Mouse (Mus musculus): Measurements from ENCODE around the gene Snrnp48. TPM values are rescaled to one million over a fixed set of nuclear protein-coding genes. Genes with fewer than 3 reads are reported as not detected.
A peak's percentile ranks its signal among the peaks of the same experiment; 100 is the strongest.

The Snrnp48 gene
- polyA plus RNA-seq, 1 experiment from 2014 or later = 47.9 TPM

DNA sequence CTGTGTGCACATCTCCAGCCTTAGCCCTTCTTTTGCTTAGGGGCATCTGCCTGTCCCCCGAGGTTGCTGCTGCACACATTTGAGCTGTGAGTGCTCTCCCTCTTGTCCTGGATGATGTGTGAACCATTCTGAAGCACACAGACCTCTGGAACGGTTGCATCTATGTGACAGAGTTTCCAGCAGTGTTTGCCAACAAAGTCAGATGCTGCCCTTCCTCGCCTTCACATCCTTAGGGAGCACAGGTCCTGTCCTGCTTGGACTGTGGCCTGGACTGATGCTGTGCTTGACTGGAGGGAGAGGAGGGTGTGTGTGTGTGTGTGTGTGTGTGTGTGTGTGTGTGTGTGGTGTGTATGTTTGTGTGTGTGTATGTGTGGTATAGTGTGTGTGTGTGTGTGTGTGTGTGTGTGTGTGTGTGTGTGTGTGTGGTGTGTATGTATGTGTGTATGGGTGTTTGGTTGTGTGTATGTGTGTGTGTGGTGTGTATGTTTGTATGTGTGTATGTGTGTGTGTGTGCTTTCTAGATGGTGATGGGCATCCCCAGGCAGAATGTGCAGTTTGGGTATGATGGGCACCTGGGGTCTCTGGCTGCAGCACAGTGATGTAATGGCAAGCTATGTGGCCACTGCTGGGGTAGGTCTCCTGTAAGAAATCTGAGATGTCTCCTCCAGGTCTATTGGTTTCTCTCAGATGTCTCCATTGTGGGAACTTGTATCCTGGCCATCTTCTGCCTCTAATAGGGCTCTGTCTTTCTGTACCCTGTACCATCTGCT is 28.3 kb downstream of the Snrnp48 start:
- Histone ChIP-seq H3K9ac (replicated peaks; ENCODE audit: low read depth, low read length) (no peak overlapping the region), H3K36me3 (ENCODE audit: control insufficient read depth, insufficient read depth, low read length) (peaks cover 11% of the 10 kb centered on the region; the same call in 1 of the 2 replicates), H3K27me3 (ENCODE audit: control insufficient read depth, insufficient read depth, low read length) (no peaks in the 10 kb centered on the region), H3K4me1 (ENCODE audit: control insufficient read depth, insufficient read depth, low read length) (no peaks in the 10 kb centered on the region), H3K4me2 (replicated peaks; ENCODE audit: low read depth, low read length) (no peak overlapping the region), H3K9me3 (ENCODE audit: control insufficient read depth, low read depth, low read length) (no peaks in the 10 kb centered on the region), H3K27ac (ENCODE audit: low read length) (no peak overlapping the region), H3K4me3 (ENCODE audit: low read depth, low read length) (no peak overlapping the region)
- WGBS = 77% methylated on average over 3 of the region's 3 CpGs
- ATAC-seq (ENCODE audit: insufficient number of reproducible peaks, insufficient read depth, low FRiP score, low read depth) = no peak

DNA sequence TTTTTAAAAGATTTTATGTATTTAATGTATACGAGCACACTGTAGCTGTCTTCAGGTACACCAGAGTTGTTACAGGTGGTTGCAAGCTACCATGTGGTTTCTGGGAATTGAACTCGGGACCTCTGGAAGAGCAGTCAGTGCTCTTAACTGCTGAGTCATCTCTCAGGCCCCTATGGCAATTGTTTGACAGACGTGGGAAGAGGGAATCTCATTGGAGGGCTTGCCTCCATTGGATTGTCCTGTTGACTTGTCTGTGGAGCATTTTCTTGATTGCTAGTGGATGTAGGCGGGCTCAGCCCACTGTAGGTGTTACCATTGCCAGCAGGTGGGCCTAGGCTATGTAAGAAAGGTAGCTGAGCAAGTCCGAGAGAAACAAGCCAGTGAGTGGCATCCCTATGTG is 29.9 kb downstream of the Snrnp48 start:
- Histone ChIP-seq H3K27me3 (ENCODE audit: control insufficient read depth, insufficient read depth, low read length) (no peaks in the 10 kb centered on the region), H3K4me2 (replicated peaks; ENCODE audit: low read depth, low read length) (no peak overlapping the region), H3K4me3 (ENCODE audit: low read depth, low read length) (no peak overlapping the region), H3K9ac (replicated peaks; ENCODE audit: low read depth, low read length) (no peak overlapping the region), H3K9me3 (ENCODE audit: control insufficient read depth, low read depth, low read length) (no peaks in the 10 kb centered on the region), H3K36me3 (ENCODE audit: control insufficient read depth, insufficient read depth, low read length) (no peaks in the 10 kb centered on the region), H3K27ac (ENCODE audit: low read length) (no peak overlapping the region), H3K4me1 (ENCODE audit: control insufficient read depth, insufficient read depth, low read length) (no peaks in the 10 kb centered on the region)
- ATAC-seq (ENCODE audit: insufficient number of reproducible peaks, insufficient read depth, low FRiP score, low read depth) = no peak
- 67% methylated on average over 5 of the region's 5 CpGs for WGBS

DNA sequence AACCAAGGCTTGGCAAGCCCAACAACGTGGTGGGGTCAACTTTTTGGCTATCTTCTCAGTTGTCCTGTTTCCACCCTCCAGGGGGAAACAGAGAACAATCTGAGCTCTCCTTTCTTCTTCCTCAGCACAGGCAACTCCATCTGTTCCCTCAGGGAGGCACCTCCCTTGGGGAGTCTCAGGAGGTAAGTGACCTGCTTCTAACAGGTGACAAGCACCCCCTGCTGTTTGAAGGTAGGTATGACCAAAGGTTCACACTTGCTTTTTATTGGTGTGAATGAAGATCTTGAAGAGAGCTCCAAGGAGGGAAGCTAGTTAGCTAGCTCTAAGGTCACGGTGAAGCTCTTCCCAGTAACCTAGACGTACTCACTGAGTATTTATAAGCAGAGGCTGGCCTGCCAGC is 30.6 kb downstream of the Snrnp48 start:
- ATAC-seq (ENCODE audit: insufficient number of reproducible peaks, insufficient read depth, low FRiP score, low read depth) = no peak
- Histone ChIP-seq H3K9ac (replicated peaks; ENCODE audit: low read depth, low read length) (no peak overlapping the region), H3K36me3 (ENCODE audit: control insufficient read depth, insufficient read depth, low read length) (no peaks in the 10 kb centered on the region), H3K4me2 (replicated peaks; ENCODE audit: low read depth, low read length) (no peak overlapping the region), H3K4me1 (ENCODE audit: control insufficient read depth, insufficient read depth, low read length) (no peaks in the 10 kb centered on the region), H3K27ac (ENCODE audit: low read length) (no peak overlapping the region), H3K4me3 (ENCODE audit: low read depth, low read length) (no peak overlapping the region), H3K9me3 (ENCODE audit: control insufficient read depth, low read depth, low read length) (no peaks in the 10 kb centered on the region), H3K27me3 (ENCODE audit: control insufficient read depth, insufficient read depth, low read length) (no peaks in the 10 kb centered on the region)
- 71% methylated on average over 3 of the region's 3 CpGs for WGBS

DNA sequence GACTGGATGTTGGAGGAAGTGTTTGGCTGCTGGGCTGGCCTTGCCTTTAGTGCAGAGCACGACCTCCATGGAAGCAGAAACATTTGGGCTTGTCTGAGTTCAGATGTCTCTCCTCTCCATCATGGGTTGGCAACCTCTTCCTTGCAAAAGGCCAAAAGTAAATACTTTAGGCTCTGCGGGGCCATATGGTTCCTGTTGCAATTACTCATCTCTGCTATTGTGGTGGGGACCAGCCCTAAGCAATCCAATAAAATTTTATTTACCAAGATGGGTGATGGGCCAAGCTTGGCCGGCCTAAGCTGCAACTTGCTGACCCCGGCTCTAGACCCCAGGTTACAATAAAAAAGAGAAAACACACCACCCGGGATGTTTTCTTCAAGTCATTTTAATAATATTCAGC is 43.4 kb downstream of the Snrnp48 start:
- no peak overlapping the region for H3K27ac ChIP-seq (ENCODE audit: low read length)
- no peaks in the 10 kb centered on the region for H3K9me3 ChIP-seq (ENCODE audit: control insufficient read depth, low read depth, low read length)
- H3K9ac ChIP-seq (replicated peaks; ENCODE audit: low read depth, low read length) = no peak overlapping the region
- H3K4me2 ChIP-seq (replicated peaks; ENCODE audit: low read depth, low read length) = no peak overlapping the region
- no peaks in the 10 kb centered on the region for H3K36me3 ChIP-seq (ENCODE audit: control insufficient read depth, insufficient read depth, low read length)
- peaks cover 4% of the 10 kb centered on the region; the same call in 1 of the 2 replicates for H3K4me1 ChIP-seq (ENCODE audit: control insufficient read depth, insufficient read depth, low read length)
- H3K4me3 ChIP-seq (ENCODE audit: low read depth, low read length) = no peak overlapping the region
- ATAC-seq (ENCODE audit: insufficient number of reproducible peaks, insufficient read depth, low FRiP score, low read depth) = no peak; the same call in 1 of the 2 replicates
- WGBS = 46% methylated on average over 5 of the region's 5 CpGs
- no peaks in the 10 kb centered on the region for H3K27me3 ChIP-seq (ENCODE audit: control insufficient read depth, insufficient read depth, low read length)

DNA sequence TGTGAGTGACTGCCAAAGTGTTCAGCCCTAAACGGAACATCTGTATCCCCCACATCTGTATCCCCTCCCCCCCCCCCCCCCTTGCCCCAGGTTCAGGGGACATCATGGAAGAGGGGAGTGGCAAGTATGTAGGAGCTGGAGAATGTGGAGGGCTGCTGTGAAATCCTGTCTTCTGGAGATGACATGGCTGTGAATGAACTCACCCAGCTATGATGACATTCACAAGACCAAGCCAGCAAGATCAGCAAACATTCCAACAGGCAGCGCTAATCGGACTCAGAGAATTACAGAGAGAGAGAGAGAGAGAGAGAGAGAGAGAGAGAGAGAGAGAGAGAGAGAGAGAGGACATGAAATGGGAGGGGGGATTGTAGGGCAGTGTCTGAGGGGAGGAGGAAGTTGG is 46.5 kb downstream of the Snrnp48 start:
- 32% methylated on average over 3 of the region's 3 CpGs for WGBS
- no peak for ATAC-seq (ENCODE audit: insufficient number of reproducible peaks, insufficient read depth, low FRiP score, low read depth)
- Histone ChIP-seq H3K36me3 (ENCODE audit: control insufficient read depth, insufficient read depth, low read length) (no peaks in the 10 kb centered on the region), H3K4me1 (ENCODE audit: control insufficient read depth, insufficient read depth, low read length) (peaks cover 7% of the 10 kb centered on the region; the same call in 1 of the 2 replicates), H3K4me2 (replicated peaks; ENCODE audit: low read depth, low read length) (no peak overlapping the region), H3K4me3 (ENCODE audit: low read depth, low read length) (no peak overlapping the region), H3K27ac (ENCODE audit: low read length) (no peak overlapping the region), H3K9me3 (ENCODE audit: control insufficient read depth, low read depth, low read length) (no peaks in the 10 kb centered on the region), H3K9ac (replicated peaks; ENCODE audit: low read depth, low read length) (no peak overlapping the region), H3K27me3 (ENCODE audit: control insufficient read depth, insufficient read depth, low read length) (no peaks in the 10 kb centered on the region)

DNA sequence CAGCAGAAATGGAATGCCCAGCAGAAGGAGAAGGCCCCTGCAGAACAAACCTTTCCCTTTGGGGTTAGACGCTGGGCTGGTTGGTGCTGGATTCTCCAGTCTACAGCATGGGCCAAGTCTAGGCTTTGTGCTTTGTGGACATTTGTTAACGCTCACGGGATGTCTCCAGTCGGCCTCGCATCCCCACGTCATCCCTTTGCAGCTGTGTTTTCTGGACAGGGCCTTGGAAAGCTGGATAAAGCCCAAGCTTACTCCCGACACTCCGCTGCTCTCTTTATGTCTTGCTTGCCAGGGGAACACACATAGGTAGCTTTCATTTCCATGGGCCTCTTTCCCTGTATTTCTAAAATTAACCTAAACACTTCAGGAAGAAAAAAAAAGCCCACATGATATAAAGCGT is 49.0 kb downstream of the Snrnp48 start:
- H3K4me2 ChIP-seq (replicated peaks; ENCODE audit: low read depth, low read length) = no peak overlapping the region
- WGBS = 62% methylated on average over 9 of the region's 9 CpGs
- H3K9ac ChIP-seq (replicated peaks; ENCODE audit: low read depth, low read length) = no peak overlapping the region
- no peaks in the 10 kb centered on the region for H3K9me3 ChIP-seq (ENCODE audit: control insufficient read depth, low read depth, low read length)
- no peaks in the 10 kb centered on the region for H3K27me3 ChIP-seq (ENCODE audit: control insufficient read depth, insufficient read depth, low read length)
- H3K4me3 ChIP-seq (ENCODE audit: low read depth, low read length) = no peak overlapping the region
- peak; percentile 62; the same call in 1 of the 2 replicates for ATAC-seq (ENCODE audit: insufficient number of reproducible peaks, insufficient read depth, low FRiP score, low read depth)
- no peaks in the 10 kb centered on the region for H3K36me3 ChIP-seq (ENCODE audit: control insufficient read depth, insufficient read depth, low read length)
- peak overlapping the region; percentile 69 for H3K27ac ChIP-seq (ENCODE audit: low read length)
- H3K4me1 ChIP-seq (ENCODE audit: control insufficient read depth, insufficient read depth, low read length) = peaks cover 4% of the 10 kb centered on the region; the same call in 1 of the 2 replicates

DNA sequence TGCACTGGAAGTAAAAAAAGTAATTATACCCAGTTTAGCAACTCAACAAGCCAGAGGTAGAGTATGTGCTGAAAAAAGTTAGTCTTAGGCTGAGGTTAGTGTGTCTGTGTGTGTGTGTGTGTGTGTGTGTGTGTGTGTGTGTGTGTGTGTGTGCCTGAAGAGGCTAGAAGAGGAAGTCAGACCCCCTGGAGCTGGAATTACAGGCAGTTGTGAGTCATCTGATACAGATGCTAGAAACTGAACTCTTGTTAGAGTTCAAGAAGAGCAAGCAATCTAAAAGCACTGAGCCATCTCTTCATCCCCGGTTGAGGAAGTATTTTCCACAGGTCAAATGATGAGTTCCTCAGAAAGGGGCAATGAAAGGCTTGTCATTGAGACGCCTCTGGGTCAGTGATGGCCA is 54.2 kb downstream of the Snrnp48 start:
- 74% methylated on average over 2 of the region's 2 CpGs for WGBS

DNA sequence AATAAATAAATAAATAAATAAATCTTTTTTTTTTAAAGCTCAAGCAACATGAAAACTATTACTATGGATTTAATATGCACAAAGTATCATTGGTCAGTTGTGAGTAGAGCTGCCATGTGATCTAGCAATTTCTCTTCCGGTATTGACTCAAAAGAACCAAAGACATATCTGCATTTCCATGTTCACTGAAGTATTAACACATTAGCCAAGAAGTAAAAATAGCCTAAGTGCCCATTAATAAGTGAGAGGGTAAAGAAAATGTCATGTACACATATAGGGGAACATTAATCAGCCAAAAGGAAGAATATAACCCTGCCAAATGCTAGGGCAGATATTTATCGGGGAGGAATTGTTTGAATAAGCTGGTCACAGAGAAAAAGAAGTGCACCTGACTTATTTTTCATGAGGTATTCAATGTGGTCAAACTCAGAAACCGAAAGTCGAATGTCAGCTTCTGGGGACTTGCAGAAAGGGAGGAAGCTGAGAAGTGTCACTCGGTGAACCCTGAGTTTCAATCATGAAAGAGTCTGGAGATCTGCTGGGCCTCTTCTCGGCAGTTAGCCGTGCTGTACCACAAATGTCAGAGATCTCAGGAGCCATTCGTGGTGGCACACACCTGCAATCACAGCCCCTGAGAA is 64.4 kb downstream of the Snrnp48 start:
- no peak overlapping the region for H3K27ac ChIP-seq (ENCODE audit: low read length)
- 77% methylated on average over 8 of the region's 8 CpGs for WGBS
- H3K27me3 ChIP-seq (ENCODE audit: control insufficient read depth, insufficient read depth, low read length) = no peaks in the 10 kb centered on the region
- H3K36me3 ChIP-seq (ENCODE audit: control insufficient read depth, insufficient read depth, low read length) = no peaks in the 10 kb centered on the region
- H3K4me3 ChIP-seq (ENCODE audit: low read depth, low read length) = no peak overlapping the region
- H3K9me3 ChIP-seq (ENCODE audit: control insufficient read depth, low read depth, low read length) = no peaks in the 10 kb centered on the region
- no peak overlapping the region for H3K4me2 ChIP-seq (replicated peaks; ENCODE audit: low read depth, low read length)
- no peaks in the 10 kb centered on the region for H3K4me1 ChIP-seq (ENCODE audit: control insufficient read depth, insufficient read depth, low read length)
- no peak for ATAC-seq (ENCODE audit: insufficient number of reproducible peaks, insufficient read depth, low FRiP score, low read depth)
- H3K9ac ChIP-seq (replicated peaks; ENCODE audit: low read depth, low read length) = no peak overlapping the region

More for the DNA sequence above, 54.2 kb downstream of the Snrnp48 start:
- H3K9me3 ChIP-seq (ENCODE audit: control insufficient read depth, low read depth, low read length) = no peaks in the 10 kb centered on the region
- H3K4me2 ChIP-seq (replicated peaks; ENCODE audit: low read depth, low read length) = no peak overlapping the region
- peaks cover 4% of the 10 kb centered on the region; the same call in 1 of the 2 replicates for H3K4me1 ChIP-seq (ENCODE audit: control insufficient read depth, insufficient read depth, low read length)
- no peak for ATAC-seq (ENCODE audit: insufficient number of reproducible peaks, insufficient read depth, low FRiP score, low read depth)
- no peak overlapping the region for H3K4me3 ChIP-seq (ENCODE audit: low read depth, low read length)
- H3K9ac ChIP-seq (replicated peaks; ENCODE audit: low read depth, low read length) = no peak overlapping the region
- no peak overlapping the region for H3K27ac ChIP-seq (ENCODE audit: low read length)
- H3K27me3 ChIP-seq (ENCODE audit: control insufficient read depth, insufficient read depth, low read length) = no peaks in the 10 kb centered on the region
- H3K36me3 ChIP-seq (ENCODE audit: control insufficient read depth, insufficient read depth, low read length) = no peaks in the 10 kb centered on the region
